Mouse (Mus musculus) CD4-positive, CD25-positive, alpha-beta regulatory T cell, adult 4 months (primary cell): ENCODE measurements around the gene Tpsg1. TPM values are rescaled to one million over a fixed set of nuclear protein-coding genes. Genes with fewer than 3 reads are reported as not detected.

ENCODE experiments used
- ATAC-seq: one replicate; pipeline ENCODE4 v1.8.0; 2017
- polyA plus RNA-seq, 2 experiments: library from polyadenylated mRNA; unstranded; fragments of 100-300 nt; shearing (Covaris generic); gene quantifications; one replicate each; pipeline ENCODE4 v1.2.1; 2017

Tpsg1 gene
- polyA plus RNA-seq, result not detected

GRCm38 (mm10) chr17:25368973-25369372 lies at the start of gene Tpsg1:
Tpsg1 (plus strand) TSS chr17:25369273.
- ATAC-seq, result no peak

GRCm38 (mm10) chr17:25320819-25321218 lies 48.3 kb upstream of the Tpsg1 start:
- no peak for ATAC-seq

DNA sequence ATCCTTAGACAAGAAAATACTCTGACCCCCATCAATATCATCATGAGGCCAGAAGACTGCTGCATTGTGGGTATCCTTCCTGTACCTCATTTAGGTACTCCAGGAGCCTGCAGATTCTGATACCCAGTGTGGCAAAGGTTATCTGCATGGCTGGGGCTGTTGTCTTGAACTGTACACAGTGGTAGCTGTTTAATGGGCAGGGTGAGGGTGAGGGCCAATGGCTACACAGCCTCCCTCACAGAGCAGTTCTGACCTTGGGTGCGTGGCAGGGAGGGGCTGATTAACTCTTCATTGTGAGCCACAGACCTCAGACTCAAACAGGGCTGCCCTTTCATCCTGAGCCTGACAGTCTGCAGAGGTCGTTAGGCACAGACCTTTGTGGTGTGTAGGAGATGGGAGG lies 46.1 kb upstream of the Tpsg1 start:
- ATAC-seq, result no peak

GRCm38 (mm10) chr17:25332321-25332720 lies 36.8 kb upstream of the Tpsg1 start:
- no peak for ATAC-seq

DNA sequence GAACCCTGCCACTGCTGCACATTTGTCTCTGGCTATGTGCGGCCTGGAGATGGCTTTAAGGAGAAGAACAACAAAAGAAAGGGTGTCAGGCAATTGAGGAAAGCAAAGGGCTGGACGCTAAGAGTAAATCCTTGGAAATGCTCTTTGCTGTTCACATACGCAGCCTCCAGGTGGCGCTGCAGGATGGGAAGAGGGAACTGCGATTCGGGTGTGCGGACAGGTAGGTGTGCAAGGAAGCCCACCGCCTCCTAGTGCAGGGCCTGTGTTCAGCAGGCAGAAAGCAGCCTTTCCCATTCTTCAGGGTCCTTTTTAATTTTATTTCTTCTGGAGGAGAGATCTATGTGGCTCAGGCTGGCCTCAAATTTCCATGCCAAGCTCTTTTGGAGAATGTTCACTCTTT lies 35.1 kb upstream of the Tpsg1 start:
- no peak for ATAC-seq

GRCm38 (mm10) chr17:25338218-25338617 lies 30.9 kb upstream of the Tpsg1 start:
- ATAC-seq, result no peak

DNA sequence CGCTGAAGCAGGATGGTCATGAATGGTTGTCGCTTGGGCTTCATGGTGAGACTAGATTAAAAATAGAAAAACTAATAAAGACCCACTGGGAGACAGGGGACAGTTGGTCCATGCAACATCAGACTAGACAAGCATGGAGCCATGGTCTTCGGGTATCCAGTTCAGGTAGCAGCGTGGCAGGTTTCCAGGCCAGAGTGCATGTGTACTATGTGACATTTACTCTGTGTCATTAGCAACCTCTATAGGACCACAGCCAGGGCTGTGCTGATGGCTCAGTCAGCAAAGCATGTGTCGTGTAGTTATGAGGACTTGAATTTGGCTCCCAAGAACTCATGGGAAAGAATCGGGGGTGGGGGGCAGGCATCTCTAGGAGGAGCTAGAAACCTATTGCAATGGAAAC lies 29.1 kb upstream of the Tpsg1 start:
- ATAC-seq, result no peak

GRCm38 (mm10) chr17:25341490-25341889 lies 27.6 kb upstream of the Tpsg1 start:
- no peak for ATAC-seq

- no peak for ATAC-seq
These were observed 23.6 kb upstream of the Tpsg1 start, which contains the start of gene Tpsab1 for GRCm38 (mm10) chr17:25345462-25345861. Tpsab1 (minus strand) TSS chr17:25345562.

DNA sequence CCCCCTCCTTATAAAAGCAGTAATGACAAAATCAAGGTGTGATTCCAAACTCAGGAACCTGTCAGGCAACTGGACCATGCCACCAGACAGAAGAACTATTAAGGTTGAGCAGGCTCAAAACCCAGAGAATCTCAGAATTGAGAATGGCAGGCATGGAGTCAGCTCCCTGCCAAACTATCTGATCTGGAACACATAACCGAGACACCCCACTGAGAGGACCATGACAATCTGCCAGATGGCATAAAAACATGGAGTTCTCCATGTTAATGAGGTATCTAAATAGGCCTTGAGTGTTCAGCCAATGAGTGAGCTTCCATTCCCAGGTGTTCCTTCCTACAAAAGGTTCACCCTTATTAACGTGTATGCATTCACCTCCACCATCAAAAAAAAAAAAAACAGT lies 7.8 kb upstream of the Tpsg1 start:
- ATAC-seq, result no peak

GRCm38 (mm10) chr17:25363726-25364125 lies 5.3 kb upstream of the Tpsg1 start:
- ATAC-seq, result no peak

GRCm38 (mm10) chr17:25366005-25366404 lies 3.1 kb upstream of the Tpsg1 start, which contains the start of gene Tpsb2:
Tpsb2 (plus strand) TSS chr17:25366305.
- ATAC-seq, result no peak

DNA sequence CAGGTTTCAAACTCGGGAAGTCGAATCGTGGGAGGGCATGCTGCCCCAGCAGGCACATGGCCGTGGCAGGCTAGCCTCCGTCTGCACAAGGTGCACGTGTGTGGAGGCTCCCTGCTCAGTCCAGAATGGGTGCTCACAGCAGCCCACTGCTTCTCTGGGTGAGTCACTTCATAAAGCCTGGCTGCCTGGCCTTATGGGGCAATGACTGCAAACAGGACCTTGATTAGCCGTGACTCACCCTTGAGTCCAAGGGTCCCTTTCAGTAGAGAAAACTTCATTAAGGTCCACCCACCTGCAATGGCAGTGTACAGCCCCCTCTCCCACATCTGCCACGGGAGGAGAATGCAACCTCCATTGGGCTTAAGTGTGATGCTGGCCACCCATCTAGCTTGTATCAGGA lies 3.4 kb downstream of the Tpsg1 start:
- ATAC-seq, result no peak

- no peak for ATAC-seq
These were observed 4.9 kb downstream of the Tpsg1 start for GRCm38 (mm10) chr17:25374011-25374410.

DNA sequence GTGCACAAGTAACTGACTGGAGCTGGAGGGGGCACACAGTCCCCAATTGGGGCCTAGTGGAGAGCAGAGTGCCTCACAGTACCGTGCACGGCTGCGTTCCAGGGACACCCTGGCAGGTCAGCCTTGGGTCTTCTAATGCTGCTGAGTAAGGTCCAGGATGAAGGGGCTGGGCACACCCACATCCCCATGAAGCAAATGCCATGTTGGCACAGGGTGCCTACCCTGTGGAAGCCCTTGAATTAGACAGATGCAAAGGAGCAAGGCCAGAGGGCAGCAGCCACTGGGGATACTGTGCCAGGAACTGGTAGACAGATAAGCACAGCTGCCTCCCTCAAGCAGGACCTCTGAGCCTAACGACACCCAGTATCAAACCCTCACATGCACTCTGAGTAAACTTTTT lies 25.5 kb downstream of the Tpsg1 start:
- no peak for ATAC-seq

- ATAC-seq, result no peak
These were observed 28.9 kb downstream of the Tpsg1 start for GRCm38 (mm10) chr17:25397804-25398519.

DNA sequence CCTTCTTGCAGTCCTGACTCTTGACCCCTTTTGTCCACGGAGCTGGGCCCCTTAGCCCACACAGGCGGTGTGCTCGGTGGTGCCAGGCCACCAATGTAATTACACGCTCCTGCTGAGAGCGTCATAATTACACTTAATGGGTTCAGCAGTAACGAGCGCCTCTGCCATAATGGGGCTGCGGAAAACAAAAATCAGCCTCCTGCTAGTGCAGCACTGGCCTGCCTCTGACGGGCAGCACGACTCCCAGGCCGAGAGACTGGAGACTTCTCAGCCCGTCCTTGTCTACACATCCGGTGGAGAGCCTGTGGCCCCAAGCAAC lies 29.4 kb downstream of the Tpsg1 start:
- ATAC-seq, result no peak

DNA sequence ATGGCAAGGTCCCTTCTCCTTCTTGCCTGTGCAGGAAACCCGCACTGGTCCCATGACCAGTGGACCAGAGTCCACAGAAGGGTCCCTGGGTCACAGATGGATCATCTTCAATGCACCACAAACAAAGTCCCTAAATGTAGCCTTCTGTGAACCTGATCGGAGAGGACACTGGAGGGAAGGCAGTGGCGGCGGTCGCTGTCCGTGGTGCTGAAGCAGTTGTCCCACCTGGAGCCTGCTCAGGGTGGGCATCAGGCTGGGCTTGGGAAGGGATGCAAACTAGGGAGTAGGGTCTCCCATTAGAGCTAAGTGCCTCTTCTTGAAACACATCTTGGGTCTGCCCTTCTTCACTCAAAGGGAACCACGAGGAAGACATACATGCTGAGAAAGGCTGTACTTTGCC lies 31.4 kb downstream of the Tpsg1 start:
- no peak for ATAC-seq

DNA sequence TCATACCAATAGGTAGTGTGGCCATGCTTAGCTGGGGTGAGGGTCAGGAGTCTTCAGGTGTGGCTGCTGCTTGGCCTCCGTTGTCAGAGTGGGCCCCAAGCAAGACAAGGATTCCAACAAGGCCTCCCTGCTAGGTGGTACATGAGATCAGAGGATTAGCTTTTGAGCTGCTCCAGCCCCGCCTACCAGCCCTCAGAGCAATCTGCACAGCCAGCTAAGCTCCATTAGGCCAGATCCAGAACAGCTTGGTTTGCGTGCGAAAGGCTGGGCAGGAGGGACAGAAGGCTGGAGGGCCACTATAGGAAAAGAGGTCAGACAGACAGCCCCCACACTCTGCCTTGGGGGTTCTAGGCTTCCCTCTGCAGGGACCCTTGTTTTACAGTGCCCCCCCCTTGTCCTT lies 32.4 kb downstream of the Tpsg1 start:
- no peak for ATAC-seq

DNA sequence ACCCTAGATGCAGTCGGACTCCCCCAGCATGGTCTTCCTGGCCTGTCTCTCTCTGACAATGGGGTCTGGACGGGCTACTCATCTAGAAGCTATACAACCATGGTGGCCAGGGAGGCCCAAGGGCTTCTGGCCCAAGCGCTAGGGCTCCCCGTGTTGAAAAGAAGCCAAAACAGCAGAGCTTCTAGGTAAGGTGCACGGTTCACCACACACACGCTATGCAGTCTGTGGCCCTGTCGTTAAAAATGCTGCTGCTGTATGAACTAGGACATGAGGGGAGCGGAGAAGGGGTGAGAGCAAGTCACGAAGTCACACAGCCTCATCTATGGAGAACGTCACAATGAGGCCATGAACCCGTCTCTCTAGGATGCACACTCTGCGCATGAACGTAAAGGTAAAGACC lies 33.2 kb downstream of the Tpsg1 start:
- ATAC-seq, result no peak

- no peak for ATAC-seq
These were observed 35.1 kb downstream of the Tpsg1 start for GRCm38 (mm10) chr17:25404190-25404589.

GRCm38 (mm10) chr17:25405224-25405895 lies 36.3 kb downstream of the Tpsg1 start:
- no peak for ATAC-seq

DNA sequence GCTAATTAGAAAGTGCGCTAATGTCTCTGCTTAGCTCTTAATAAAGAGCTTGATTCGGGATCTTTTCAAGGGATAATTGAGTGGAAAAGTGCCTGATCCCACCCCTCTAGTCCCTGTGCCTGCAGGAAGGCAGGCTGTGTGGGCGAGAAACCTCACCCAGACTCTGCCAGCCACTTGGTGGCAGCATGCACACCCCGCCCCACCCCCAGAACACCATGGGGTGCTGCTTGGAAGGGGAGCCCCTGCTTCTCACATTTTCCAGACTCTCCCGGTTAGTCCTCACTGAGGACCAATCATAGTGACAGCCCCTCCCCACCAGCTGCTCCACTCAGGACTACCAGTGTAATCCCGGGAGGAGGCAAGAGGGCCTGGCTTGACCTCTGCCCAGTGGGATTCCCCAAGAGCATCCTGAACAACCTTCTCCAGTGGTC lies 37.0 kb downstream of the Tpsg1 start:
- ATAC-seq, result no peak

GRCm38 (mm10) chr17:25407352-25407751 lies 38.3 kb downstream of the Tpsg1 start:
- no peak for ATAC-seq
